Mouse (Mus musculus) cerebellum, adult 2 months (tissue): ENCODE data around the gene Plb1.

Source experiments
- CTCF ChIP-seq: fragments of 200-500 bp; IDR thresholded peaks from 2 replicates; pipeline ENCODE4 v1.5.1; 2011; ENCODE audit warnings: low read depth, mild to moderate bottlenecking, control low read depth, low read length, moderate library complexity, borderline replicate concordance; ENCODE audit not compliant: insufficient read depth
- POLR2A ChIP-seq: fragments of 200-500 bp; IDR thresholded peaks from 2 replicates; pipeline ENCODE4 v1.6.1; 2011; ENCODE audit warnings: low read length, control low read depth, borderline replicate concordance; ENCODE audit not compliant: insufficient read depth

GRCm38 (mm10) chr5:32260751-32261150, 28.2 kb downstream of the Plb1 start:
- no peak for TF ChIP-seq POLR2A
- no peak for TF ChIP-seq CTCF
